Mouse (Mus musculus) embryonic facial prominence, embryonic 15.5 days (tissue): ENCODE results near the gene Fam228b. TPM values are rescaled to one million over a fixed set of nuclear protein-coding genes. Genes with fewer than 3 reads are reported as not detected.
"Not testable (repeated sequence)": the region's sequence is repeated elsewhere in the genome, so short reads cannot be mapped to it uniquely, and the experiment has no call there.

Experiments used
- ATAC-seq: fragments of 200-750 bp; cut with Nextera tagmentation; 2 replicates; pipeline ENCODE4 v1.8.0; 2017; ENCODE audit warnings: low read depth, moderate TSS enrichment; ENCODE audit not compliant: insufficient number of reproducible peaks, low FRiP score, low TSS enrichment
- H3K27ac ChIP-seq: fragments of 300-500 bp; sonication (generic); replicated peaks from 2 replicates; pipeline ENCODE4 v1.5.1; 2015; ENCODE audit warnings: mild to moderate bottlenecking, inconsistent platforms
- H3K27me3 ChIP-seq: fragments of 300-500 bp; sonication (generic); 2 replicates; pipeline ENCODE4 v1.6.1; 2015; ENCODE audit warnings: inconsistent platforms
- H3K36me3 ChIP-seq: fragments of 300-500 bp; sonication (generic); 2 replicates; pipeline ENCODE4 v1.6.1; 2015; ENCODE audit warnings: mild to moderate bottlenecking, inconsistent platforms
- H3K4me1 ChIP-seq: fragments of 300-500 bp; sonication (generic); 2 replicates; pipeline ENCODE4 v1.6.1; 2015; ENCODE audit warnings: inconsistent platforms
- H3K4me2 ChIP-seq: fragments of 300-500 bp; sonication (generic); replicated peaks from 2 replicates; pipeline ENCODE4 v1.6.1; 2015; ENCODE audit warnings: mild to moderate bottlenecking, inconsistent platforms
- H3K4me3 ChIP-seq: fragments of 300-500 bp; sonication (generic); replicated peaks from 2 replicates; pipeline ENCODE4 v1.5.1; 2015; ENCODE audit warnings: mild to moderate bottlenecking, inconsistent platforms
- H3K9ac ChIP-seq: fragments of 300-500 bp; sonication (generic); 2 replicates; pipeline ENCODE4 v1.6.1; 2015; ENCODE audit warnings: inconsistent platforms
- H3K9me3 ChIP-seq: fragments of 300-500 bp; sonication (generic); replicated peaks from 2 replicates; pipeline ENCODE4 v1.6.1; 2016; ENCODE audit warnings: inconsistent platforms
- WGBS: fragments of 180-500 bp; shearing (Covaris S2); methylation state at CpG from one replicate; pipeline ENCODE4 v1.1.7; 2015; 5-methylcytosine and 5-hydroxymethylcytosine counted together
- polyA plus RNA-seq: library from polyadenylated mRNA; unstranded; fragments of >200 nt; fragmentation: Nextera tagmentation; extraction: Ambion mirVana; gene quantifications from 2 replicates; pipeline ENCODE4 v1.2.1, GENCODE M21; 2015

Fam228b gene
- polyA plus RNA-seq, 1 experiment from 2014 or later: 4.2 TPM

- Histone ChIP-seq H3K27me3 (no peaks in the 10 kb centered on the region), H3K4me1 (no peaks in the 10 kb centered on the region), H3K9me3 (no peaks in the 10 kb centered on the region), H3K36me3 (peaks cover 43% of the 10 kb centered on the region), H3K27ac (no peak overlapping the region), H3K4me2 (no peak overlapping the region), H3K9ac (no peak overlapping the region), H3K4me3 (no peak overlapping the region)
- WGBS: 79% methylated on average over 8 of the region's 8 CpGs
- ATAC-seq: peak; percentile 39; the same call in 1 of the 2 replicates
These were observed 60.0 kb downstream of the Fam228b start for GRCm38 (mm10) chr12:4708881-4709604.

DNA sequence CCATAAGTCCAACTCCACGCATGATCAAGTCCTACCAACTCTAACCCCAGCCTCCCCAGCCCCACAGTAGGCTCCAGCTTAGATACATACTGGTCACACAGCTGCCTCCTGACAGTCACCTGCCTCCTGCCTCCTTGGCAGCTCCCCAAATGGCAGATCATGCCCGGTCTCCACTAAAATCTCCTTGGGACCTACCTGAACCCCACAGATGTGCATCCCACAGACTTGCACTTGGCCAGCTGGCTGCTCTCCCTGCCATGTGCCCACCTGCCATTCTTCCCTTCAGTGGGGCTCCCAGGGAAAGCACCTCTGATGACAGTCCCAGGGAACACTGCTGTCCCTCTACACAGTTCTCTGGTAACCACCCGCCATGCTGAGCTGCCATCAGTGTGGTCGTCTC lies 60.8 kb downstream of the Fam228b start:
- WGBS: 91% methylated on average over 4 of the region's 4 CpGs
- Histone ChIP-seq H3K4me2 (no peak overlapping the region), H3K27ac (no peak overlapping the region), H3K4me1 (no peaks in the 10 kb centered on the region), H3K36me3 (peaks cover 43% of the 10 kb centered on the region), H3K9me3 (no peaks in the 10 kb centered on the region), H3K4me3 (no peak overlapping the region), H3K27me3 (no peaks in the 10 kb centered on the region), H3K9ac (no peak overlapping the region)
- ATAC-seq: no peak

- 93% methylated on average over 14 of the region's 14 CpGs for WGBS
- Histone ChIP-seq H3K9me3 (no peaks in the 10 kb centered on the region), H3K36me3 (peaks cover 42% of the 10 kb centered on the region), H3K4me3 (no peak overlapping the region), H3K4me1 (no peaks in the 10 kb centered on the region), H3K4me2 (no peak overlapping the region), H3K9ac (no peak overlapping the region), H3K27me3 (no peaks in the 10 kb centered on the region), H3K27ac (no peak overlapping the region)
- no peak for ATAC-seq
These were observed 61.5 kb downstream of the Fam228b start for GRCm38 (mm10) chr12:4707488-4708017.

GRCm38 (mm10) chr12:4706901-4707300 lies 62.2 kb downstream of the Fam228b start:
- ATAC-seq: no peak
- Histone ChIP-seq H3K27ac (no peak overlapping the region), H3K4me1 (no peaks in the 10 kb centered on the region), H3K36me3 (peaks cover 38% of the 10 kb centered on the region), H3K9ac (no peak overlapping the region), H3K4me3 (no peak overlapping the region), H3K4me2 (no peak overlapping the region), H3K9me3 (no peaks in the 10 kb centered on the region), H3K27me3 (no peaks in the 10 kb centered on the region)
- 78% methylated on average over 10 of the region's 10 CpGs for WGBS

DNA sequence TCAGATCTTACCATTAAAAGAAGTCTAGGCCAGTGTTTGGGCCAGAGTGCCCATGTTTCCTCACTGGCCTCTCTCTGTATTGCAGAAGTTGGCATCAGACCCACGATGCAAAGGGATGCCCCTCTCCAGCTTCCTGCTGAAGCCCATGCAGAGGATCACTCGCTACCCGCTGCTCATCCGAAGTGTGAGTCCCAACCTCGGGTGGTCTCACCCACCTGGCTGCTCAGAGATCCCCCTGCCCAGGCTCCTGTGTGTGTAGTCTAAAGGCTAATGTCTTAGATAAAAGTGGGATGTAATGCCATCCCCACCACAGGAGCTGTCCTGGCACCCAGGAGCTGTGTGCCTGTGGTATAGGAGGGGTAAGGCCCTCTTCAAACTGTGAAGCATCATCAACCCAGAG lies 62.9 kb downstream of the Fam228b start:
- H3K9me3 ChIP-seq: no peaks in the 10 kb centered on the region
- no peaks in the 10 kb centered on the region for H3K4me1 ChIP-seq
- ATAC-seq: no peak
- no peak overlapping the region for H3K27ac ChIP-seq
- WGBS: 91% methylated on average over 5 of the region's 5 CpGs
- H3K27me3 ChIP-seq: no peaks in the 10 kb centered on the region
- H3K4me2 ChIP-seq: no peak overlapping the region
- no peak overlapping the region for H3K4me3 ChIP-seq
- H3K9ac ChIP-seq: no peak overlapping the region
- peaks cover 40% of the 10 kb centered on the region for H3K36me3 ChIP-seq

- 74% methylated on average over 6 of the region's 6 CpGs for WGBS
- H3K4me1 ChIP-seq, ATAC-seq, H3K27ac ChIP-seq, H3K4me3 ChIP-seq, H3K27me3 ChIP-seq, H3K9me3 ChIP-seq, H3K9ac ChIP-seq, H3K4me2 ChIP-seq: not testable (repeated sequence)
- peaks cover 45% of the 10 kb centered on the region for H3K36me3 ChIP-seq
These were observed 63.4 kb downstream of the Fam228b start for GRCm38 (mm10) chr12:4705626-4706025.

- Histone ChIP-seq H3K4me3 (no peak overlapping the region), H3K9me3 (no peaks in the 10 kb centered on the region), H3K27ac (no peak overlapping the region), H3K4me2 (no peak overlapping the region), H3K4me1 (no peaks in the 10 kb centered on the region), H3K36me3 (peaks cover 17% of the 10 kb centered on the region), H3K27me3 (no peaks in the 10 kb centered on the region), H3K9ac (no peak overlapping the region)
- 81% methylated on average over 1 of the region's 1 CpGs for WGBS
- ATAC-seq: no peak
These were observed 74.5 kb downstream of the Fam228b start for GRCm38 (mm10) chr12:4694534-4694933.

DNA sequence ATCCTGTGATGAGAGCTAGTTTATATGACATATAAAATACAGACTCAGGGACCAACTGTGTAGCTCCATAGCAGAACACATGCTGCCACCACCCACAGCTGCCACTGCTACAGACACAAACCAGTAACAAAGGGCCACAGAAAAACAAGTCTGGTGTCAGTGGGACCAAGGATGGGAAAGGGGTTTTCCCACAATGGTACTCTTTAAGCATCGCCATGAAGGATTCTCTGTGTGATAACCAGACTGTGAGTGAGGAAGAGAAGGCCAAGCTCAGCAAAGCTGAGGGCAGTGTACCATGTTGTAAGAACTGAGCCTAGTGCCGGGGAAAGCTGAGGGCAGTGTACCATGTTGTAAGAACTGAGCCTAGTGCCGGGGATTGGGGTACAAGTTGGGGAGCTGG lies 77.9 kb downstream of the Fam228b start:
- no peak overlapping the region for H3K4me3 ChIP-seq
- no peak overlapping the region for H3K27ac ChIP-seq
- ATAC-seq: no peak
- H3K4me2 ChIP-seq: no peak overlapping the region
- no peak overlapping the region for H3K9ac ChIP-seq
- WGBS: 81% methylated on average over 3 of the region's 3 CpGs
- H3K36me3 ChIP-seq: no peaks in the 10 kb centered on the region
- H3K27me3 ChIP-seq: no peaks in the 10 kb centered on the region
- H3K4me1 ChIP-seq: no peaks in the 10 kb centered on the region
- no peaks in the 10 kb centered on the region for H3K9me3 ChIP-seq

Other genes with a start within 250 kb of the Fam228b start
- 38.9 and 41.5 TPM in 2 replicates for gene Itsn2, start 176.6 kb downstream of the Fam228b start, polyA plus RNA-seq
- gene Gm3625, start 176.3 kb downstream of the Fam228b start, polyA plus RNA-seq: not detected in 2 replicates
- gene Fam228a, start 30.8 kb downstream of the Fam228b start, polyA plus RNA-seq: 0.33 and 0.85 TPM in 2 replicates
- gene Pfn4, start 245 bp downstream of the Fam228b start, polyA plus RNA-seq: 3.3 and 5.1 TPM in 2 replicates
- gene Sf3b6, start 48.3 kb upstream of the Fam228b start, polyA plus RNA-seq: 194 and 197 TPM in 2 replicates
- 11.3 and 12.7 TPM in 2 replicates for gene Fkbp1b, start 72.3 kb upstream of the Fam228b start, polyA plus RNA-seq
- 15.7 and 18.2 TPM in 2 replicates for gene Wdcp, start 74.0 kb upstream of the Fam228b start, polyA plus RNA-seq
- 0.88 TPM in 2 replicates for gene Mfsd2b, start 105.1 kb upstream of the Fam228b start, polyA plus RNA-seq
- gene Ubxn2a, start 138.4 kb upstream of the Fam228b start, polyA plus RNA-seq: 24.7 and 28.0 TPM in 2 replicates
- 10.5 and 10.7 TPM in 2 replicates for gene Atad2b, start 148.1 kb upstream of the Fam228b start, polyA plus RNA-seq